Mouse (Mus musculus): ENCODE measurements around the gene Kifap3.
"Not testable (repeated sequence)": the region's sequence is repeated elsewhere in the genome, so short reads cannot be mapped to it uniquely, and the experiment has no call there.

Gene Kifap3

DNA sequence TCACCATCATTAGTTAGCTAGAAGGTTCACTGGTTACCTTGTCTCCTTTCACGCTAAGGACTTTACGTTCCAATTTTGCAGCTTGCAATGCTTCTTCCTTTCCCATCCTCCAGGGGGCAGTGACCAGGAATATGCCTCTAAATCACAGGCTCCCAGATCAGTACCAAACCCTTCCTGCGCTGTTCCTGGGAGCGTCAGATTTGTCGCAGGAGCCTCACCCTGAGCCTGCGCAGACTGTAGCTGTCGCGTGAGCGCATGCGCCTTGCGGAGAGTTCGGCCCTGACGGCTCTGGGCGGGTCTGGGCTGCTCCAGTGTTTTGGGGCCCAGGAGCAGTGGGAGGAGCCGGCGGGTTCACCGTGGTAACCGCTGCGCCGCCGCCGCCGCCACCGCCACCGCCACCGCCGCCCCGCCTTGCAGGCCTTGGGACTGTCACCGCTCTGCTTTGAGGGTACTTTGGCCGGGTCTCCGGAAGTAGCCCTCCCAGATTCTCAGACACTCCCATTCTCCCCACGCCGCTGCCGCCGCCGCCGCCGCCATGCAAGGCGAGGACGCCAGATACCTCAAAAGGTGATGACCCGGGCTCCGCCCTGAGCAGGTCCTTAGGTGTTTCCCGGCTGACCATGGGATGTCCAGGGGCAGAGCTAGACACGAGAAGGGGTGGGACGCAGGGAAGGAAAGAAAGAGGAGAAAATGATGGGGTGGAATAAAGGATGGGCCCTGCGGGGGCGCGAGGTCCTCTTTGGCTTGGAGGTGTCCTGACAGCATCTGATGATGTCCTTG is at the start of gene Kifap3:
Gene Kifap3 (plus strand): TSS at position 248 of the 780 bp plus-strand sequence.
- peak; percentile 99 for DNase-seq (ENCODE audit: low spot score)

DNA sequence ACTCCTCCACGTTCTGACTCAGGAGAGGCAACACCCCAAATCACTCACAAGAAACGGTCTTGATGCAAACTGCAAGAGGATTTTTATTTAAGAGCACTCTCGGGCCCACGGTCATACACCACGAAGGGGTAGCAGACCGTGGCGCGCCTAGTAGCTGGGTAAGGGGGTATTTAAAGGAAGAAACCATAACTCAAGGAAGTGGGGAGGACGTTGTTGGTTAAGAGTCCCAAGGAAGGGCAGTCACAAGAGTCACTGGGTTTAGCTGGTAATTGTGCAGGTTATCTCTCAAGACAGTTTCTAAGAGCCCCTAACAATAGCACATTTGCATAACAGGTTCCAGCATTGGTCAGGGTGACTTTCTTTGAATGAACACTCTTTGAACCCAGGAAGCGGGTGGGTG is 48.2 kb upstream of the Kifap3 start:
- not testable (repeated sequence) for DNase-seq (ENCODE audit: low spot score)

DNA sequence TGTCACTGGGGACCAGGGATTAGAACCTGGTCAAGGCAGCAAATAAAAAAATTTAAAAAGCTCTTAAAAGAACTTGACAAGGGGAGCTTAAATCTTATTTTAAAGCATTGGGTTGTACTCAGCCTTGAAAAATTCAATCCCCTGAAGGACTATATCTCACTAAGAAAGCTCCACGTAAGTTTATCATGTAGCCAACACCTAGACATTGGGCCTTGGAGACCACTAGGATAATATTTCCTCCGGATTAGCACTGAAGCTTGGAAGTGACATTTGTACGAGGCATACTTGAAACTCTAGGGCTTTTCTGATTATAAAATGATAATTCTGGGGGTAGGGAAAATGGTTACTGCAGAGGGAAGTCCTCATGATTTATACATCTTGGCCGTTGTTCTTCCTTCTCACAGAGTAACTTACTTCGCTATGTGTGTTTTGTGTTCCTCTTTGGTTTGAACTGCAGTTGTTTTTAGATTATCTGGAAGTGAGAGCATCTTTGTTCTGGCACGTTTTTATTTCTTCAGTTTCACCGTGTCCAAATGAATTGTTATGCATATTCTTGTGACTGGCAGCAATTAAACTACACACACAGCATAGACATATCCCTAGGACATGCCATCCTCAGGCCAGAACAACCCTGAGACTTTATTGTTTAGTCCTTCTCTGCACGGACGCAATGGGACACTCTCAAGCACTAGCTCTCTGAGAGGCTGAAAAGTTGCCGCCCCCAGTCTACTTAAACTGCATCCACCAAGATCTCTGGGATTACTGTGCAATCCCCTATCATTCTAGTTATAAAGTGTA is 42.7 kb upstream of the Kifap3 start:
- DNase-seq (ENCODE audit: low spot score) = no peak

DNA sequence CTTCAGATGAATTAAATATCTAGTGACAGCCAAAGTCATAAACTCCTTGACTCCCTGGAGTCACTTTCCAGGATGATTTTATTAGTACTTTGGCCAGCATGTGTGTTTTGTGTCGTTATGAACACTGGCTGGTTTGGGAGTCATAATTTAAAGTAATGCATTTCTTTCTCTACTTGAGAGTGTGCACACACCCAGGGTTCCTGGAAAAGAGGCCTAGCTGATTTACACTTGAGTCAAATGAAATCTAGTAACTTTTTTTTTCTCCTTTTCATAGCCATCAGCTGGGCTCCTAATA is 42.2 kb upstream of the Kifap3 start:
- no peak for DNase-seq (ENCODE audit: low spot score)

DNA sequence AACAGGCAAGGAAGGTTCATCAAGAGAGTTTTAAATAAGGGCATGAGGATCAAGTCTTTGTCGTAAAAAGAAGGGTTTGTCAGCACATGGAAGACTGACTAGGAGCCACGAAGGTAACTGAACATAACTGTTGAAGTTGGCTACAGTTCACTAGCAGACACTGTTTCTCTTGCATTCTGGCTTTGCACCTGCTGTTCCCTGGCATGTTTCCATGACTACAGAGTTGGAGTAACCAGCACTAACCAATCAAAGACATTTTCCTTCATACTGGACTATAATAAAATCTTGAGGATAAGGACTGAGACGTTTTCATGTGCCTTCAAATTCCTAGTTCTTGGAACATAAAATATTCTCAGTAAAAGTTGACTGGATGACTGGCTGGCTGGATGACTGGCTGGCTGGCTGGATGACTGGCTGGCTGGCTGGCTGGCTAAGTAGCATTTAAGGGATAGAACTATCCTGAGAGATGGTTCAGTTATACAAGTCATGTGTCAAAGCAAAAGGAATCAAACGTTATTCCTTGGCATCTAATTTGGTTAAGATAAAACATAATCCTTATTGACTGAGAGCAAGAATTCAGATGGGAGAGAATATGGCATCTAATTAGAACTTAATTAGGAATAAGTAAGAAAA is 27.9 kb upstream of the Kifap3 start:
- DNase-seq (ENCODE audit: low spot score) = no peak

DNA sequence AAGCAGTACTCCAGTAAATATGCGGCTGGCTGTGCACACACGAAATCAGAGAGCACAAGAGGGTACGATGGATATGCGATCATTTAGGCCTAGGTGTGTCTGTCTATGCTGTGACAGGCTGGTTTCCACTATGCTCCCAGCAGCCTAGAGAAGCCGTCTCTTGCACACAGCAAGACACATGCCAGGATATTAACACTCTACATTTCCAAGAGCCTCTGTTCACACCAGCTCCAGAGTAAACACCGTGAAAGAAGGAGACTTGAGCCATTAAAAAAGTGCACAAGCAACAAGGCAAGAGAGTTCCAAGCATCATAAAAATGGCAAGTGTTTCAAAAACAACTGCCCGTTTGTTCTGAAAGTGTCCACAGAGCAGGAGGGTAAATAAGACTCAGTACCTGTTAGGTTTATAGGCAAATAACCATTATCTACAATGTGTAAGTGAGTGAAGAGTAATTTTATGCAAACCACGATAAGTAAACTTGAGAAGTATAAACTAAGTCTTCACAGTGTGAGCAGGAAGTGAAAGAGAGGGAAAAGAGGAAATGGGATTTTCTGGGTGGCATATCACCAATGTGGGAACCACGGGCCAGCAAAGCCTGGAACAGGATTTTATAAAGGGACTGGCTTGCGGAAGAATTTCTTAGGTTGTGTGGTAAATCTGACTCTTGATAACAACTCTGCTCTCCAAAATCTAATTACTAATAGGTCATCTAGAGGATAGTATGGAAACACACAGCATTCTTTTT is 21.7 kb upstream of the Kifap3 start:
- no peak for DNase-seq (ENCODE audit: low spot score)

DNA sequence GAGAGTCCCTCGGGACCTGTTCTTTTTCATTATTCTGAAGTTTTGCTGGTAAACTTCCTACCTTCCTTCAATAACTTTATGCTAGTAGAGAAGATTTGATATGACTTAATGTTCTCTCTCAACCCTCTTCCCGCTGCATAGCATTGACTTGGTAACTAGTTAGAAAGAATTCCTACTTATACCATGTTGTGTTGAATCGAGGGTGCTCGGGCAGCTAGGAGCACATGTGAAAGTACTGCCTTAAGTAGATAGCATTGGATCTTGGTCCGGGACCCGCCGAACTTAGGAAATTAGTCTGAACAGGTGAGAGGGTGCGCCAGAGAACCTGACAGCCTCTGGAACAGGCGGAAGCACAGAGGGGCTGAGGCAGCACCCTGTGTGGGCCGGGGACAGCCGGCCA is 4.2 kb downstream of the Kifap3 start:
- DNase-seq (ENCODE audit: low spot score) = not testable (repeated sequence)

DNA sequence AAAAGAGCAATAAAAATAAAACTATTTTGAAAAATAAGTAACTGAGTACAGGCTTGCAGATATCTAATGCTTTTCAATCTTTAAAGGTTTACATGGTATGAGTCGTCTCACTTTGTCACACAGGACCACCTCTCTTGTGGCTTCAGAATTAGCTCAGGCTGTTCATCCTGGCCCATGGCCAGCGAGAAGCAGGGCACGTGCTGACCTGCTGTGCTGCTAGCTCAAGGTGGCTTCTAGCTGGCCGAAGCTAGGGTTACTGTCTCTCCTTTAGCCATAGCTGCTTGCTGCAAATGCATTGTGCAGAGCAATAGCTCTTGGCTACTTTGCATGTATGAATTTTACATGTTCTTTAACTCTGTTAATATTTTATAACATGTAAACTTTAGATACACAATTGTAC is 42.0 kb downstream of the Kifap3 start:
- no peak for DNase-seq (ENCODE audit: low spot score)

DNA sequence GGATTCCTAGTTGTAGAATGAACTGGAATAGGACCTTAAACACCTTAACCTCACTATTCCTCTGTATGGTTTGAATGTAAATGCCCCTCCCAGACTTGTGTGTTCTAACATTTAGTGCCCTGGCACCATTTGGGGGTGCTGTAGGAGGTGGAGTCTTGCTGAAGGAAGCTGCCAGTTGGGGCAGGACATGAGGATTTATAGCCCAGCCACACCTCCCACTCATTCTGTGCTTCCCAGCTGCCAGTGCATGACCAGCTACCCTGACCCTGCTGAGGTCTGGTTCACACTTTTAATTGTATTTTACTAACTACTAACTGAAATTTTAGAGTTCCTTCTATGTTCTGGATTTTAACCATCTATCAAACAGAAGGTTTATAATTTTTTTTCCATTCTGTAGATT is 50.1 kb downstream of the Kifap3 start:
- no peak for DNase-seq (ENCODE audit: low spot score)

DNA sequence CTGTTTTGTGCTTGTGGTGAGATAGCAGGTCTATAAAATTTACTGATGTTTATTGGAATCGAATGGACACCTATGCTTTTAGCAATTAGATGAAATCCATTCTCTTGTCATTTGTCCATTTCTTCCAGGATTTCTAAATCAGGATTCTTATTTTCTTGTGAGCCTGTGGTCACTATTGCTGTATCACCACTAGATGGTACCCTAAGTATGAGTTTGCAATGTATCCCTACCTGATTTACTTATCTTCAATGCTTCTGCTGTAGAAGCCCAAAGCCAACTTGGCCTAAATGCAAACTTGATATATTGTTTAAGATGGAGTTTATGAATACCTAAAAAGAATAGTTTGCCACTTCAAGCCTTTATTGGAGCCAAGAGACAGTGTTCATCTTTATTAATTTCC is 54.7 kb downstream of the Kifap3 start:
- peak; percentile 45 for DNase-seq (ENCODE audit: low spot score)

DNA sequence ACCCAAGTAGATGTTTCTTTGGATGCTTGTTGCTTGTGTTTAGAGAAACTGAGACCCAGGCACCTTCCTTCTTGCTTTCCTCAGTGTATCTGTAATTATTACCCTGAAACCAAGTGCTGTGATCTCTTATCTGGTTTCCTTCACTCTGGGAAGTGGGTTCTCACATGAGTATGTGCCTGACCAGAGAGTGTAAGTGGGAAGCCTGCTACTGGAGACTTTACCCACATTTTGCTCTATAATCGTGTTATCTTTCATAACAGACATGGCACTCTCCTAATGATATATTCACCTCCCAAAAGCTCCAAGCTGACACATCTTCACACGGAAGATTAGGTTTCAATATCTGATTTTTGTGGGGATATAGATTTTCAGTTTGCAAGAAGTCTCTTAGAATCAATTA is 55.7 kb downstream of the Kifap3 start:
- DNase-seq (ENCODE audit: low spot score) = no peak

DNA sequence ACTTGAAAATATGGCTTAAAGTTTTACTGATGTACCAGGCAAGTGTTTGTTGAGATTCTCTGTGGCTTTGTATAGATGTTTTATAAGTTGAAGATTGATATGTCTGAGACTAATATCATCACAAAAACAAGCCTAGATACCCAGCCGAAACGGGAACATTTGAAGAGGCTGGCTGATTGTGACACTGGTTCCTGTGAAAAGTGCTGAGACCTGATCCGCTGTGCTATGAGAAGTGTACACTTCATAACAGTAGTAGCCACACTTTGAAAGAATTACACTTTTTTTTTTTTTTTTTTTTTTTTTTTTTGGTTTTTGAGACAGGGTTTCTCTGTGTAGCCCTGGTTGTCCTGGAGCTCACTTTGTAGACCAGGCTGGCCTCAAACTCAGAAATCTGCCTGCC is 59.1 kb downstream of the Kifap3 start:
- DNase-seq (ENCODE audit: low spot score) = not testable (repeated sequence)

DNA sequence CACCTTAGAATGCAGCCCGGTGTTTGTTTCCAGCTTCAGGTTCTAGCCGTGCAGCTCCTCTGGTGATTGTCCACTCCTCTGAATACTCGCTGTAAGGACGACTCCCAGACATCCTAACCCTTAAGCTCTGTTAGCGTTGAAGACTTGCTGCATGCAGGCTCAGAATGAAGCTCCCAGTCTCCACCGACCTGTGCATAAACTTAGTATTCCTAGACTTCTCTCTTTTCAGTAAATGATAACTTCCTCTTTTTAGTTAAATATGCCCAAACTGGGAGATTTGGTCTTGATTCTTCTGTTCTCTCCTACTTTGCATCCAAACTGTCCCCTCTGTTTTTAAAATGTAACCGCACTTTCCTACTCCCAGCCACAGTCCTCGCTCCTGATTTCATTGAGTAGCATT is 61.2 kb downstream of the Kifap3 start:
- no peak for DNase-seq (ENCODE audit: low spot score)

DNA sequence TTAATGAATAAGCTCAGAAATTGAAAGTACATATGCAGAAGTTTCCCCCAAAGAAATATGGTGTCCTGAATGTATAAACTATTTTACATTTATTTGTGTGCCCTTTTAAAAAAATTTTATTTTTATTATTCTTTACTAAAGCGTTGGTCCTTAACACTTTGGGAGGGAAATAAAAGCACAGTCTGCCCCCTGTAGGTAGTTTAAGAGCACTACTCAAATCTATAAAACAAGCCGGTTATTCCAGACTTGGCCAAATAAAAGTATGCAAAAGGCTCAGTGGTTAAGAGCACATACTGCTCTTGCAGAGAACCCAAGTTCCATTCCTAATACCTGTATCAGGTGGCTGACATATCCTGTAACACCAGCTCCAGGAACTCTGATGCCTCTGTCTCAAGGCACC is 62.9 kb downstream of the Kifap3 start:
- DNase-seq (ENCODE audit: low spot score) = peak; percentile 40

DNA sequence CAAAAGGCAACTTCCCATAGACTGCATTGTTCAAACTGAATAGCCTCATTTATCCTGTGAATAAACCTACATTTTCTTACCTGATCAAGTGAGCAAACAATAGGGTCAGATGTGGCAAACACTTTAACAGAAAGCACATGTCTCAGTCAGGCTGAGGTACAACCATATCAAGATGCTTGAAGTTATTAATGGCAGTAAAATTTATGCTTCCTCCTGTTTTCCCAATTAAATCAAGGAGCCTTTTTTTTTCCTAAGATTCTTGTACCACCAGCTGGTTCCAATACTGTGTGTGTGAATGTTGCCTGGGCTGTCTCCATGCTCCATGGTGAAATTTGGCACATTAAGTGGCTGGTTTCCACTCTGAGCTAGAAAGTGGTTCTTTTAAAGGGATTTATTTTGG is 64.5 kb downstream of the Kifap3 start:
- DNase-seq (ENCODE audit: low spot score) = no peak

DNA sequence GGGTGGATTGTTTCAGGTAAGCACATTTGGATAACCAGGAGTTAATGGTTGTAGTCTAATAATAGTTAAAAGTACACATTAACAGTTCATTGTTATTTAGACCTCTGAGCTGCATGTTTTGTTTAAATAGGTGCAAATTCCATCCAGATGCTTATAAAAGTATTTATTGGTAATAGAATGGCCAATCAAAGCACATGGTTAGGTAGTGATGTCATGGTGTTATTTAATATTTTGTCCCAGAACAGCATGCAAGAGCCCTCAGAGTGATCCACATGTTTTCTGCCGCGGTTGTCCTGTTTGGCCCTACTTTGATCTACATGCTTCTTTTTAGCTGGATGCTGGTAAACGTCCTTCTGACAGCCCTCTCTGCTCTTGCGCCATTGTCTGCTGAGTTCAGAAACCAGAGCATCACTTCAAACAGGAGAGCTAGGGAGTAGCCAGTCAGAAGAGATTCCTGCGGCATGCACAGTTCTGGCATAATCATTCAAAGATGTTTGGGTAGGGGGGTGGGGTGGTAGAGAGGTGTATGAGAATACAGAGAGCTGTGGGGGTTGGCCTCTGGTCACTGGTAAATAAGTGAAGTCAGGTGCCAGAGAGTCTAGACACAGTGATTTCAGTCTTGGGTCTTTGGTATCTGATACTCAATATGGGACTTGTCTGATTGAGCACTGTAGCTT is 73.6 kb downstream of the Kifap3 start:
- DNase-seq (ENCODE audit: low spot score) = no peak

DNA sequence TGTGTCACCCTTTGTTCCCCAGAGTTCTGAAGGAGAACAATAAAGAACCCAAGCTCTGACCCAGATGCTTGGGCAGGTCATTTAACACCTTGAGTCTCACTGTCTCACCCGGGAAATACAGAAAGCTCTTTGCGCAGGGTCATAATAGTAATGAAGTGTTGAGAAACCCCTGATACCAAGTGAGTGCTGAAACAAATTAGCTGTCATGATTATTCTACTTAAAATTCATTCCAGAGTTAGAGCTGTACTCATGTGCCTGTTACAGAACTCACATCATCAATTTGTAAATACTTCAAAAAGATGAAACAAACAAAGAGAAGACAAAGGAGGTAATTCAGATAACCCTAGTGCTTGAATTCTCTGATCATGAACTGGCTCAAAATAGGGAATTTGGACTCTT is 79.0 kb downstream of the Kifap3 start:
- DNase-seq (ENCODE audit: low spot score) = no peak

DNA sequence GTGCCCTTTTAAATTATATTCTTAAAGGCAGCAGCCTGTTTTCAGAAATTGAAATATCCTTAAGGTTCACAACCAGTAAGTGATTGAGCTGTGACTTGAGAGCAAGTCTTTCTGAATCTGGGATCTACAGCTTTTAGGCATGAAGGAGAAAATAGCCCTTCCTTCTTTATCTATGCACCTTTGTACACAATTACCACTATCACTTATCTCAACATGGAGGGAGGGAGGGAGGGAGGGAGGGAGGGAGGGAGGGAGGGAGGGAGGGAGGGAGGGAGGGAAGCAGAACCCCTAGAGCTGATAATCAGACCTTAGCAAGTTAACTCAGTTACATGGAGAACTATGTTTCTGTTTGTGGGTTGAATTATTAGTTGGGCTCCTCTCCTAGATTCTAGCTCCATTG is 82.2 kb downstream of the Kifap3 start:
- no peak for DNase-seq (ENCODE audit: low spot score)

DNA sequence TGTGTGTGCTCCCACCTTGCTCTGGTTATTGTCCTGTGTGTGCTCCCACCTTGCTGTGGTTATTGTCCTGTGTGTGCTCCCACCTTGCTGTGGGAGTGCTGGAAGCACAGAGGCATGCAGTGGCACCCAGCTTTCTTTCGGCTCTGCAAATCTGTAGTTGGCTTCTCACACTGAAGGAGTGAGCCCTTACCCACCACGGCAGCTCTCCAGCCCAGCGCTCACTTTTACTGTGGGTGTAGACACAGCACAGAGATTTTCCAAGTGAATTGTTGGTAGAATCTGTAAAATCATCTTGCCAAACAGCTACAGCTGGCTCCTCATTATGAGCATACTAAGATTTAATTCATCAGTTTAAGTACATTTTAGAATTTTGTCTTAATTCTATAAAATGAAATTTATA is 93.8 kb downstream of the Kifap3 start:
- no peak for DNase-seq (ENCODE audit: low spot score)

DNA sequence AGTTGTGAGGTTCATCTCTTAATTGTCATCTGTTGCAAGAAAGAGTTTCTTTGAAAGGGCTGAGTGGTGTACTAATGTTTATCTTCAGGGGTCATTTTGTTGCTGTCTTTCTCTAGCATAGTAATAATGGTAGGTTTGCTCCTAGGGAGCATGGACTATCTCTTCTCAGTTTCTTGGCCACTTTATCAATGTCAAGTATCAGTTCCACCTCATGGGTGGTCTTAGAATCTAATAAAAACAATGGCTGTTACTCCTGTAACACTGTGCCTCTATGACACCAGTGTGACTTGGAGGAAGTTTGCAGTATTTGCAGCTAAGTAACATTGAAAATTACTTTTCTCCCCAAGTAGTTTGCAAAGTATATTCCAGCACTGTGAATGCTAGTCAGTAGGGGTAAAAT is 110.2 kb downstream of the Kifap3 start:
- no peak for DNase-seq (ENCODE audit: low spot score)

DNA sequence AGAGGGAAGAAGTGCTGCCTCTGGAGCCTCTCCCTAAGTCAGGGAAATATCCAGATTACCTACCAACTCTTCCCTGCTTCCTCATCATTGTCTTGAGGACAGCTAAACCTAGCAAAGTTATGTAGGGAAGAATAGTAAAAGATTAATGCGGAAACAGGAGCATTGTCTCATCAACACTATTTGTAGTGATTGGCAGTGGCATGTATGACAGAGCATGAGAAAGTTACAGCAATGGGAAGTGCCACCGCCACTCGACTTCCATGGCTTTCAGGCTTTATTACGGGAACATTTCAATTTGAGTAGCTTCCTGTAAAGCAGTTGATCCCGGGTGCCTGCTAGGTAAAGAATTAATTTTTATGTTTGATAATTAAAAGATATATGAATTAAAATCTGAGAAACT is 113.9 kb downstream of the Kifap3 start:
- no peak for DNase-seq (ENCODE audit: low spot score)

Measured in retina, embryonic 14.5 days (tissue).